Mouse (Mus musculus): Measurements from ENCODE around the gene Cx3cr1.

DNA sequence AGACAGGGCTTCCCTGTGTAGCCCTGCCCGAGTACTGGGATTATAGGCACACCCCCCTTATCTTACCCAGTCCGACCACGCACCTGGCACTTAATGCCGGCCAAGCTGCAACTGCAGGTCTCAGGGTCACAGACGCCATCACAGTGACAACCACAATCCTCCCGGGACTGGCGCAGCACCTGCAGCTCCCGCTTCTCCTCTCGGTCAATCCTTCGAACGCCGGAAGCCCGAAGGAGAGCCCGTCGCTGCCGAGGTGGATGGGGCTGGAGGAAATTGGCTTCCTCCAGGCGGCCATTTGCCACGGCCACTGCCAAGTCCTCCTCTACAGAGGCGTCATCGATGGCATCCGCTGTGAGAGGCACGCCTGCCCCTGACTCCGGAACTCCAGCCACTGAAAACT, 96.4 kb downstream of the Cx3cr1 start:
- TF ChIP-seq CTCF (IDR thresholded peaks at IDR 0.05; ENCODE audit: extremely low read depth, insufficient read length, insufficient replicate concordance, low read depth, low read length) = no peak
- TF ChIP-seq POLR2A (IDR thresholded peaks at IDR 0.05; ENCODE audit: low read depth, low read length) = no peak

Measured in small intestine, adult 2 months (tissue).